Mouse (Mus musculus) brain, embryonic 14.5 days (tissue): ENCODE results near the gene Slc35f4.

Experiments used
- CTCF ChIP-seq: fragments of 200-500 bp; IDR thresholded peaks from 2 replicates; pipeline ENCODE4 v1.5.1; 2012; ENCODE audit warnings: inconsistent platforms, mild to moderate bottlenecking, moderate library complexity, borderline replicate concordance; ENCODE audit not compliant: insufficient read depth, insufficient read length; ENCODE audit errors: extremely low read depth
- POLR2A ChIP-seq: fragments of 200-500 bp; IDR thresholded peaks from 2 replicates; pipeline ENCODE4 v1.6.1; 2012; ENCODE audit warnings: mild to moderate bottlenecking, inconsistent platforms, borderline replicate concordance; ENCODE audit not compliant: poor library complexity, insufficient read depth, insufficient read length, severe bottlenecking; ENCODE audit errors: extremely low read depth

GRCm38 (mm10) chr14:49392482-49392881 lies 133.4 kb downstream of the Slc35f4 start:
- TF ChIP-seq CTCF (peak; percentile 39; the same call in 1 of the 2 replicates), POLR2A (no peak)
